ENCODE assay signal across 9 mouse cellular contexts in the genomic region with DNA sequence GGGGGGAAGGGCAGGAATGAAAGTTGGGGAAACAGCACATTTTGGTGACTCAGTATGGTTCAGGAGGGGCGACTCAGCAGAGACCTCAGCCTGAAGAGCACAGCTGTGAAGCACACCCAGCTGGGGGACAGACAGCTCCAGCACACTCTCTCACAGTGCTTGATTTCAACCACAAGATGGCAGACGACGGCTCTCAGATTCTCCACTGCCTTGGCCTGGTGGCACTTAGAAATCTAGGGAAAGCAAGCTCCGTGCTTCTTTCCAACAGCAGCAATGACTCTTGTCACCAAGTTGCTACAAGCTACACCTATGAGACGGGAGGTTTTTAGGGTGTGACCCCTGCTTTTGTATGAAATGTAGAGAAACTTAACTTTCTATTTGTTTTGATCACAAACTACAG.
DNase-seq lines count a peak whose midpoint lies in the region; ATAC-seq and TF ChIP-seq lines count a peak whose summit lies in the region.
"Had no signal": no experiment of that assay in that cellular context is flagged by ENCODE, and none has a peak within 500 bp of the region (broad histone marks: within the 10 kb centered on the region; RNA-seq: fewer than 3 reads in every experiment).

No protein-coding gene starts in this region.

- no peaks in the 10 kb centered on the region for H3K4me1 ChIP-seq in cerebellum, adult 2 months (ENCODE audit: control insufficient read depth, insufficient read depth, low read length)
- H3K4me1 ChIP-seq in lung, embryonic 14.5 days (ENCODE audit: insufficient read depth), result no peaks in the 10 kb centered on the region

- H3K36me3 ChIP-seq in lung, embryonic 14.5 days (ENCODE audit: insufficient read depth), result no peaks in the 10 kb centered on the region

- no peak for TF ChIP-seq POLR2A in cerebellum, adult 2 months (IDR thresholded peaks at IDR 0.05; ENCODE audit: borderline replicate concordance, insufficient read depth, low read length)

- H3K9me3 ChIP-seq in lung, embryonic 14.5 days (ENCODE audit: low read depth, low read length), result no peaks in the 10 kb centered on the region

- TF ChIP-seq CTCF in cerebellum, adult 2 months (IDR thresholded peaks at IDR 0.05; ENCODE audit: borderline replicate concordance, insufficient read depth, low read depth, low read length), result peak; percentile 75
- peak; percentile 91 for TF ChIP-seq CTCF in layer of hippocampus, adult 2 months (conservative IDR thresholded peaks at IDR 0.05)
- TF ChIP-seq CTCF in lung, embryonic 14.5 days (IDR thresholded peaks at IDR 0.05; ENCODE audit: low read depth), result peak; percentile 89

- H3K27ac ChIP-seq in cerebellum, adult 2 months (ENCODE audit: insufficient read depth, low read length), result no peak overlapping the region
- H3K27ac ChIP-seq in layer of hippocampus, adult 2 months, result no peak overlapping the region
- H3K27ac ChIP-seq in lung, embryonic 14.5 days (ENCODE audit: low read depth), result no peak overlapping the region
- H3K27ac ChIP-seq: macrophage had no signal

- ATAC-seq in hematopoietic stem cell, adult 5-6 weeks (replicated peaks in 1 of 2; ENCODE audit: insufficient read depth in 1 of 2, low FRiP score in 2 of 2, low TSS enrichment in 1 of 2, low read depth in 1 of 2, poor library complexity in 2 of 2, severe bottlenecking in 2 of 2), result peak; percentile 91 to 95
- ATAC-seq in lung, embryonic 14.5 days (ENCODE audit: insufficient read depth), result peak; percentile 93

- H3K27me3 ChIP-seq in cerebellum, adult 2 months (ENCODE audit: control insufficient read depth, insufficient read depth, low read length), result no peaks in the 10 kb centered on the region
- no peaks in the 10 kb centered on the region for H3K27me3 ChIP-seq in lung, embryonic 14.5 days (ENCODE audit: insufficient read depth, low read length)

- no peak overlapping the region for H3K4me3 ChIP-seq in cerebellum, adult 2 months (replicated peaks; ENCODE audit: insufficient read depth, low read depth, low read length)
- no peak overlapping the region for H3K4me3 ChIP-seq in layer of hippocampus, adult 2 months
- H3K4me3 ChIP-seq in lung, embryonic 14.5 days (ENCODE audit: low read depth, low read length), result no peak overlapping the region

- WGBS in cerebellum, adult 2 months, result 6% methylated on average over 5 of the region's 5 CpGs
- WGBS in lung, embryonic 14.5 days, result 5% methylated on average over 5 of the region's 5 CpGs

- H3K9ac ChIP-seq in lung, embryonic 14.5 days, result no peak overlapping the region

- DNase-seq in Muller cell, postnatal 12 days (ENCODE audit: inconsistent ontology term), result peak; percentile 68
- peak; percentile 40 to 50 for DNase-seq in cerebellum, adult 2 months
- DNase-seq in forelimb bud, embryonic 11.5 days (ENCODE audit: low read depth, low spot score), result peak; percentile 80
- DNase-seq in layer of hippocampus, adult 2 months (ENCODE audit: low spot score in 2 of 2), result peak; percentile 63 to 72
- peak; percentile 92 for DNase-seq in lung, embryonic 14.5 days
- DNase-seq in ovary, postnatal 10 days (ENCODE audit: low spot score), result peak; percentile 15
- DNase-seq in thymus, postnatal 36 days, result peak; percentile 41 to 53

- no peak overlapping the region for H3K4me2 ChIP-seq in lung, embryonic 14.5 days

Comparison
In these comparisons a context has a peak if more than half of its experiments do, and no peak if none do; other contexts are left out.
1. DNase-seq: peak in every context shown above with its lines; median percentile 92 in lung, embryonic 14.5 days; 80 in forelimb bud, embryonic 11.5 days; 68 in Muller cell, postnatal 12 days; 68 in layer of hippocampus, adult 2 months; 47 in thymus, postnatal 36 days; 45 in cerebellum, adult 2 months; 15 in ovary, postnatal 10 days.